Mouse (Mus musculus) E14TG2a.4 (cell line): Measurements from ENCODE around the gene Mlip.

Experiments used
- H3K27me3 ChIP-seq: 2 replicates; pipeline ENCODE4 v1.6.1; 2014; ENCODE audit warnings: low read length, control low read depth; ENCODE audit not compliant: insufficient read depth
- H3K36me3 ChIP-seq: 2 replicates; pipeline ENCODE4 v1.6.1; 2014; ENCODE audit warnings: low read length, control low read depth; ENCODE audit not compliant: insufficient read depth
- H3K4me1 ChIP-seq: replicated peaks from 2 replicates; pipeline ENCODE4 v1.6.1; 2014; ENCODE audit warnings: low read depth, low read length, control low read depth
- H3K4me3 ChIP-seq: replicated peaks from 2 replicates; pipeline ENCODE4 v1.5.1; 2014; ENCODE audit warnings: mild to moderate bottlenecking, low read length
- H3K9me3 ChIP-seq: 2 replicates; pipeline ENCODE4 v1.6.1; 2014; ENCODE audit warnings: low read length, control low read depth
- CTCF ChIP-seq: conservative IDR thresholded peaks from 2 replicates; pipeline ENCODE4 v1.5.1; 2014; ENCODE audit warnings: low read length
- NANOG ChIP-seq: IDR thresholded peaks from 2 replicates; pipeline ENCODE4 v1.6.1; 2014; ENCODE audit warnings: borderline replicate concordance, low read length, mixed read lengths
- POU5F1 ChIP-seq: IDR thresholded peaks from 2 replicates; pipeline ENCODE4 v1.6.1; 2014; ENCODE audit warnings: low read length, borderline replicate concordance

Mlip gene

GRCm38 (mm10) chr9:77272727-77273126 lies 80.0 kb downstream of the Mlip start:
- Histone ChIP-seq H3K4me3 (no peak overlapping the region), H3K36me3 (no peaks in the 10 kb centered on the region), H3K4me1 (no peaks in the 10 kb centered on the region), H3K27me3 (no peaks in the 10 kb centered on the region), H3K9me3 (no peaks in the 10 kb centered on the region)
- TF ChIP-seq NANOG: no peak
- TF ChIP-seq POU5F1: no peak
- no peak for TF ChIP-seq CTCF

- no peaks in the 10 kb centered on the region for H3K36me3 ChIP-seq
- H3K9me3 ChIP-seq: no peaks in the 10 kb centered on the region
- no peak for TF ChIP-seq POU5F1
- no peak for TF ChIP-seq CTCF
- TF ChIP-seq NANOG: no peak
- no peak overlapping the region for H3K4me3 ChIP-seq
- H3K4me1 ChIP-seq: no peaks in the 10 kb centered on the region
- no peaks in the 10 kb centered on the region for H3K27me3 ChIP-seq
These were observed 87.3 kb downstream of the Mlip start for GRCm38 (mm10) chr9:77265268-77266017.

GRCm38 (mm10) chr9:77259052-77259451 lies 93.7 kb downstream of the Mlip start:
- Histone ChIP-seq H3K4me3 (no peak overlapping the region), H3K4me1 (no peaks in the 10 kb centered on the region), H3K27me3 (no peaks in the 10 kb centered on the region), H3K9me3 (no peaks in the 10 kb centered on the region), H3K36me3 (no peaks in the 10 kb centered on the region)
- TF ChIP-seq CTCF (no peak), POU5F1 (no peak)

- Histone ChIP-seq H3K4me1 (no peaks in the 10 kb centered on the region), H3K27me3 (no peaks in the 10 kb centered on the region), H3K4me3 (no peak overlapping the region), H3K36me3 (no peaks in the 10 kb centered on the region), H3K9me3 (no peaks in the 10 kb centered on the region)
- no peak for TF ChIP-seq CTCF
- TF ChIP-seq POU5F1: no peak
- TF ChIP-seq NANOG: no peak
These were observed 94.5 kb downstream of the Mlip start for GRCm38 (mm10) chr9:77258265-77258664.

GRCm38 (mm10) chr9:77254514-77254913 lies 98.3 kb downstream of the Mlip start:
- Histone ChIP-seq H3K36me3 (no peaks in the 10 kb centered on the region), H3K27me3 (no peaks in the 10 kb centered on the region), H3K9me3 (peaks cover 7% of the 10 kb centered on the region), H3K4me3 (no peak overlapping the region), H3K4me1 (peaks cover 13% of the 10 kb centered on the region)
- TF ChIP-seq POU5F1: no peak
- no peak for TF ChIP-seq NANOG
- no peak for TF ChIP-seq CTCF

GRCm38 (mm10) chr9:77252761-77253160 lies 100.0 kb downstream of the Mlip start:
- H3K4me3 ChIP-seq: no peak overlapping the region
- no peaks in the 10 kb centered on the region for H3K27me3 ChIP-seq
- no peak for TF ChIP-seq CTCF
- TF ChIP-seq POU5F1: no peak
- TF ChIP-seq NANOG: no peak
- H3K36me3 ChIP-seq: no peaks in the 10 kb centered on the region
- peaks cover 13% of the 10 kb centered on the region for H3K4me1 ChIP-seq
- H3K9me3 ChIP-seq: peaks cover 11% of the 10 kb centered on the region

- TF ChIP-seq CTCF (no peak), NANOG (no peak)
These were observed 100.6 kb downstream of the Mlip start for GRCm38 (mm10) chr9:77252134-77252533.

GRCm38 (mm10) chr9:77251511-77252112 lies 101.2 kb downstream of the Mlip start:
- Histone ChIP-seq H3K27me3 (no peaks in the 10 kb centered on the region), H3K36me3 (no peaks in the 10 kb centered on the region), H3K4me1 (peaks cover 13% of the 10 kb centered on the region), H3K9me3 (peaks cover 11% of the 10 kb centered on the region), H3K4me3 (no peak overlapping the region)
- TF ChIP-seq POU5F1 (no peak), CTCF (no peak), NANOG (no peak)

More at GRCm38 (mm10) chr9:77252134-77252533, 100.6 kb downstream of the Mlip start:
- Histone ChIP-seq H3K9me3 (peaks cover 11% of the 10 kb centered on the region), H3K27me3 (no peaks in the 10 kb centered on the region), H3K4me1 (peaks cover 13% of the 10 kb centered on the region), H3K4me3 (no peak overlapping the region), H3K36me3 (no peaks in the 10 kb centered on the region)

- Histone ChIP-seq H3K4me3 (no peak overlapping the region), H3K36me3 (no peaks in the 10 kb centered on the region), H3K4me1 (no peaks in the 10 kb centered on the region), H3K9me3 (no peaks in the 10 kb centered on the region), H3K27me3 (no peaks in the 10 kb centered on the region)
- TF ChIP-seq NANOG (no peak), CTCF (no peak), POU5F1 (no peak)
These were observed 154.5 kb downstream of the Mlip start for GRCm38 (mm10) chr9:77198250-77198649.
